Mouse (Mus musculus) liver, embryonic 14.5 days (tissue): Measurements from ENCODE around the gene Hacd3.

Experiments
- CTCF ChIP-seq: IDR thresholded peaks from 2 replicates; pipeline ENCODE4 v1.5.1; 2016; ENCODE audit warnings: antibody characterized with exemption, low read depth, control low read depth
- EP300 ChIP-seq: IDR thresholded peaks from 2 replicates; pipeline ENCODE4 v1.6.1; 2016; ENCODE audit warnings: antibody characterized with exemption, low read depth

DNA sequence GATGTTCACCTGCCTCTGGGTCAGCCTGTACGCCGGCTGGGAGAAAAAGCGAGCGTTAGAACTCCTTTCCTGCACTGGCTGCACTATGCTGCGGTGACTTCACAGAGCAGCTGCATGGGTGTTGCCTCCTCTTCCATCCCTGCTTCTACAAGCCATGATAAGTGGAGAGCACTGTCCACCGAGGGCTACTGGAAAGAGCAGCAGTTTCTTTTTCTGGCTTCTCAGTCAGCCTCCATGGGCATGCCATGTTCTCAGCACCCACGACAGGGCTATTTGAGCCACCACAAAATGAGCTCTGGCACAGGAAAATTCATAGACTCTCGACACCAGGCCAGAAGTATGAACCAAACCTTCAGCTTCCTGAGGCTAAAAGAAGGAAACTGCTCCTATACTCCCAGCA lies 15.8 kb downstream of the Hacd3 start:
- TF ChIP-seq CTCF (no peak), EP300 (no peak)
